Mouse (Mus musculus) lung, postnatal 4 days (tissue): ENCODE measurements around the gene Car11.

Source experiments
- DNase-seq, 2 experiments: peaks; one replicate each; pipeline ENCODE4 v3.0.0; 2021

Car11 gene

GRCm38 (mm10) chr7:45725151-45725550 is 25.5 kb downstream of the Car11 start:
- no peak for DNase-seq

GRCm38 (mm10) chr7:45725713-45726112 is 26.1 kb downstream of the Car11 start, which contains the start of gene Spaca4:
TSS of gene Spaca4 (minus strand) at chr7:45725813.
- no peak for DNase-seq

DNA sequence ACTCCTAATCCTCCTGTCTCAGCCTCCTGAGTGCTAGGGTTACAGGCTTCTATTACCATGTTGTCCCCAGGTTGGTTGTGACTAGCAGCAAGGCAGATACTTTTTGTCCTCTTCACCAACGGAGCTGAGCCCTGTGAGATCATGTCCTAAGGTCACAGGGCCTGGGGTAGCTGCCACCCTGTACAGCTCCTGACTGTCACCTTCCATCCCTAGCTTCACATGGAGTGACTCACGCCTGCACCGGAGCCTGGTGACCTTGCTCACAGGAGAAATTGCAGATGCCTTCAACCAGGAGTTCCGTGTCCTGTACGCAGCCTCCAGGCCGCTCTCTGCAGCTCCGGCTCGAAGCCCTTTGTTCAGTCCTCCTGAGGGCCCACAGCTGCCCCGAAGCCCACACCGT is 26.8 kb downstream of the Car11 start:
- no peak for DNase-seq

DNA sequence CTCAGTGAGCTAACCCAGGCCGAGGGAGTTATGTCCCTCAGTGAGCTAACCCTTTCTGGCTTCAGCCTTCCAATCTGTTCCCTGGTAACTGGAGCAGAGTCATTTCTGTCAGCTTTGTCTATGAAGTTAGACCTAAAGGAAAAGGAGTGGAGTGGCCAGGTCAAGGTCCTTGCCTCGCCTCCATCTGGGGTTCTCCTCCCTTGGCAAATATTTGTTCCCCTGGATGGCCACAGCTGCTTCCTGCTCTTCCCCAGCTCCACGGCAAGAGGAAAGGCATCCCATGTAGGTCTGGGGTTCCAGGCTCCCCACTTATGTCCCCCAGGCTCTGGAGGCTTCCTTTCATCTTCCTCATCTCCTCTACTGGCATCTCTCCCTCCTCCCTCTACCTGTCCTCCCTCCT is 28.0 kb downstream of the Car11 start:
- DNase-seq = no peak

- peak; percentile 79 to 82 for DNase-seq
These were observed 31.2 kb downstream of the Car11 start for GRCm38 (mm10) chr7:45730727-45731431.

DNA sequence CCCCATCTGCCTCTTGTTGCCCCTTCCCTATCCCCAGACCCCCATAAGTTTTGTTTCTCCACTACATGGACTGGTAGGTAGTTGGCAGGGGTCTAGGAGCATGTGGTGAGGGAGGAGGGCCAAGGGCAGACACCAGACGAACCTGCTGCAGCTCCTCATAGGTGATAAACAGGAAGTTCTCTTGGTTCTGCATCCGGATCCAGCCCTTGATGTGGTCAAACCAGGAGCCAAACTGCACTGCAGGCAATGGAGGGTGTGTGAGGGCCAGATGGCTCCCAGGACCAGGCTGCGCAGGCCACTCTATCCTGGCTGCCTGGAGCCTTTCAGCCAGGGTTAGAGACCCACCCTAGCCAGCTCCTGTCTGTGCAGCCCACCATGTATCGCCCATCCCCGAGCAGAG is 33.8 kb downstream of the Car11 start:
- peak in 1 of 2 experiments; percentile 32 for DNase-seq

- peak; percentile 57 to 88 for DNase-seq
These were observed 39.6 kb downstream of the Car11 start for GRCm38 (mm10) chr7:45739162-45739763.

- no peak for DNase-seq
These were observed 40.2 kb downstream of the Car11 start for GRCm38 (mm10) chr7:45739820-45740219.

DNA sequence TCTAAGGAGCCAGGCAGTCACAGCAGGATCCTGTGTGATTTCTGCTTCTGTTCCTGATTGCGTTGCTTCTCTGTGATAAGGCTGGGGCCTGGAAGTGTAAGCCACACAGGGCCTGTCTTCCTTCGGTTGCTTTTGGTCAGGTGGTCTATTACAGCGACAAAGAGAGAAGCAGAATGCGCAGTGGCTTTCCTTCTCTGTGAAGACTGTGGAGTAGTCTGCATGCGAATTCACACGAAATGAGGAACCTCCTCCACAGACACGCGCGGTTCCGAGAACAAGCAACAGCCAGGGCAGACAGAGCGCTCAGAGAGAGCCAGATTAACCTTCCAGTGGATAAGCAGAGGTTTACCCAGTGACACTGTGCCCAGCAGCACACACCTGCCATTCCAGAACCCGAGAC is 41.7 kb downstream of the Car11 start:
- no peak for DNase-seq

GRCm38 (mm10) chr7:45741777-45742176 is 42.1 kb downstream of the Car11 start:
- DNase-seq = no peak

- DNase-seq = peak; percentile 43 to 50
These were observed 42.7 kb downstream of the Car11 start for GRCm38 (mm10) chr7:45742338-45742737.

DNA sequence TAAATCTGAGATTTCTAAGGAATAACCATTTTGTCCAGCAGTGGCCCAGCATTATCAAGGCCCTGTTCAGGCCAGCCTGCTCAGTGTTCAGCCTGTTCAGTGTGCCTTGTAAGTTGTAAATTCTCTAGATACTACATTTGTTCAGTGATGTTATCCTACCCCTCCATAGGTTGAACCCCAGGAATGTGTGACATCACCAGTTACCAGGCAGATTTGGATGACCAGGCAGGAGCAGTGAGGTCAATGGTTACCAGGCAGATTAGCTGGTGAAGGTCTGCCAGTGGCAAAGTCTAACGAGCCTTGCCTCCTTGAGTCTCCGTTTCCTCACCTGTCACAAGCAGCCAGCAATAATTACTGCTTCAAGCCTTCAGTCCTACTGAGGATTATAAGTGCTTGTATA is 44.7 kb downstream of the Car11 start:
- peak; percentile 73 to 91 for DNase-seq

DNA sequence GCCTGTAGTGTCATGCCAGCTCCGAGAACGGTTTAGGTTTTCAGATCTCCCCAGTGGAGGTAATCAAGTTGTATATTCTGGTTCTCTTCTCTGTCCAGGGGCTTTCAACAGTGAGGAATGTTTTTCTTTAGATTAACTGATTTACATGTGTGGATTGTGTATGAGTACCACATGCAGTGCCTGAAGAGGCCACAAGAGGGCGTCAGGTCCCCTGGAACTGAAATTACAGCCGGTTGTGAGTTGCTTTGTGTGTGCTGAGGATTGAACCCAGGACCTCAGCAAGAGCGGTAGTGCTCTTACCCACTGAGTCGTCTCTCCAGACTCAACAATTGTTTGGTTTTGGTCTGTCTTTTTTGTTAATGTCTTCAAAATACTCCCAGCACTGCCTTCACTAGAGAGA is 46.9 kb downstream of the Car11 start:
- DNase-seq = no peak

- DNase-seq = no peak
These were observed 47.8 kb downstream of the Car11 start for GRCm38 (mm10) chr7:45747450-45747849.

GRCm38 (mm10) chr7:45748110-45748509 is 48.5 kb downstream of the Car11 start:
- DNase-seq = no peak

DNA sequence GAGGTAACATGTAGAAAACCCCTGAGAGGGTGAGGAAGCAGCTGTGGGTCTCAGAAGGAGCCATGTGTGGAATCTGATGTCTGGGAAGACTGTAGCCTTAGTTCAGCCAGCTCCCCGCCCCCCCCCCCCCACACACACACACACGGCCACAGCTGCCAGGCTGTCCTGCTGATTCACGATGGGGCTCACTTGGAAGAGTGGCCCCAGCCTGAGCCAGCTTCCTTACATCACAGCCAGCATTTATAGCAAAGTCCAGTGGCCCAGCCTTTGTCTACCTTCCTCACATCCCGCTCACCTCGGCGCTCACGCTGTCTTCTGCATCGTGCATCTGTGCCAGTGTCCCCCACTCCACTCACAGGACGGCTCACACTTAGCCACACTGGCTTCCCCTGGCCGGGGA is 49.8 kb downstream of the Car11 start:
- no peak for DNase-seq

DNA sequence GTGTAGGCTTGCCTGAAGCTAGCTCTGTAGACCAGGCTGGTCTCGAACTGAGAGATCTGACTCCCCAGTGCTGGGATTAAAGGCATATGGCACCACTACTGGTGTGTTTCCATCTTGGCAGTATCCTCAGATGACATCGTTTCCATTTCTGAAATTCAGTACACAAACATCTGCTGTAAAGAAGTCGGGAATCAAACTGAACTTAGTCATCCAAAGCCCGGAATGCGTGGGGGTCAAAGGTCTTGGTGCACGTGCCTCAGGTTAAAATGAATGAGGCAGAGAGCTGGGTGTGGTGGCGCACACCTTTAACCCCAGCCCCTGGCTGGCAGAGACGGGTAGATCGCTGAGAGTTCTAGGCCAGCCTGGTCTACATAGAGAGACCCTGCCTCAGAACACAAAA is 50.5 kb downstream of the Car11 start:
- DNase-seq = no peak
